Mouse (Mus musculus) olfactory bulb, adult 2 months (tissue): ENCODE measurements at regions not wholly inside any gene's neighbourhood (a gene's known extent, or its start where the extent isn't known, plus 50 kb on each side); places are given as distances from the start of the nearest gene placed in this dataset.

Experiments
- CTCF ChIP-seq: fragments of 200-500 bp; IDR thresholded peaks from 2 replicates; pipeline ENCODE4 v1.5.1; 2012; ENCODE audit warnings: low read depth, mild to moderate bottlenecking, low read length, moderate library complexity; ENCODE audit not compliant: insufficient read depth
- POLR2A ChIP-seq: fragments of 200-500 bp; IDR thresholded peaks from 2 replicates; pipeline ENCODE4 v1.6.1; 2012; ENCODE audit warnings: mild to moderate bottlenecking, low read depth, low read length, moderate library complexity; ENCODE audit not compliant: insufficient read depth

- TF ChIP-seq CTCF (no peak), POLR2A (no peak)
Measured at GRCm38 (mm10) chr9:87556552-87556951, 174.5 kb downstream of the Tbx18 start.
